Mouse (Mus musculus) G1E (cell line): ENCODE results near the gene Cnppd1. TPM values are rescaled to one million over a fixed set of nuclear protein-coding genes. Genes with fewer than 3 reads are reported as not detected.
A peak's percentile ranks its signal among the peaks of the same experiment; 100 is the strongest.

Experiments
- ATAC-seq: 2 replicates; pipeline ENCODE4 v1.8.0; 2016; ENCODE audit warnings: mild to moderate bottlenecking; ENCODE audit not compliant: insufficient number of reproducible peaks, poor library complexity, low FRiP score, severe bottlenecking; ENCODE audit errors: extremely low read depth
- DNase-seq: peaks from one replicate; pipeline ENCODE4 v3.0.0; 2012; ENCODE audit warnings: low spot score
- H3K27me3 ChIP-seq: 2 replicates; pipeline ENCODE4 v1.6.1; 2012; ENCODE audit warnings: mild to moderate bottlenecking, low read length, inconsistent platforms; ENCODE audit not compliant: insufficient read depth
- H3K36me3 ChIP-seq: replicated peaks from 2 replicates; pipeline ENCODE3; 2012; ENCODE audit warnings: mild to moderate bottlenecking, inconsistent platforms
- H3K4me1 ChIP-seq: 2 replicates; pipeline ENCODE4 v1.6.1; 2012; ENCODE audit warnings: low read depth, low read length, inconsistent platforms, mixed read lengths; ENCODE audit not compliant: insufficient read depth
- H3K4me3 ChIP-seq: 2 replicates; pipeline ENCODE4 v1.5.1; 2012; ENCODE audit warnings: low read depth, mild to moderate bottlenecking, inconsistent platforms, low read length, moderate library complexity, mixed read lengths
- H3K9me3 ChIP-seq: replicated peaks from 2 replicates; pipeline ENCODE4 v1.6.1; 2012; ENCODE audit warnings: inconsistent platforms
- CTCF ChIP-seq: IDR thresholded peaks from 2 replicates; pipeline ENCODE4 v1.5.1; 2012; ENCODE audit warnings: low read depth, low read length, inconsistent platforms, mixed read lengths
- GATA1 ChIP-seq: IDR thresholded peaks from 2 replicates; pipeline ENCODE4 v1.6.1; 2012; ENCODE audit warnings: borderline replicate concordance, low read length, inconsistent platforms, mixed read lengths
- GATA2 ChIP-seq: IDR thresholded peaks from 2 replicates; pipeline ENCODE4 v1.6.1; 2012; ENCODE audit warnings: low read depth, low read length, inconsistent platforms, borderline replicate concordance
- POLR2AphosphoS5 ChIP-seq: IDR thresholded peaks from 2 replicates; pipeline ENCODE4 v1.6.1; 2012; ENCODE audit warnings: low read depth, low read length, inconsistent platforms; ENCODE audit not compliant: insufficient replicate concordance
- TAL1 ChIP-seq: conservative IDR thresholded peaks from 2 replicates; pipeline ENCODE4 v1.6.1; 2012; ENCODE audit warnings: low read depth, low read length, inconsistent platforms, mixed read lengths
- polyA plus RNA-seq: library from polyadenylated mRNA; stranded (reverse); fragments of >175 nt; gene quantifications from 2 replicates; pipeline ENCODE4 v1.2.3, GENCODE M21; 2012
- total RNA-seq, 2 experiments: library from RNA; stranded (forward) in 1 of 2; stranded (reverse) in 1 of 2; fragments of 200-1000 nt in 1 of 2; fragments of >200 nt in 1 of 2; fragmentation: Nextera tagmentation in 1 of 2; gene quantifications; 2 replicates each; pipeline ENCODE4 v1.2.3; 2014 to 2017

Gene Cnppd1
- total and polyA plus RNA-seq, 3 experiments, result 93.4 to 140 (median 105) TPM

DNA sequence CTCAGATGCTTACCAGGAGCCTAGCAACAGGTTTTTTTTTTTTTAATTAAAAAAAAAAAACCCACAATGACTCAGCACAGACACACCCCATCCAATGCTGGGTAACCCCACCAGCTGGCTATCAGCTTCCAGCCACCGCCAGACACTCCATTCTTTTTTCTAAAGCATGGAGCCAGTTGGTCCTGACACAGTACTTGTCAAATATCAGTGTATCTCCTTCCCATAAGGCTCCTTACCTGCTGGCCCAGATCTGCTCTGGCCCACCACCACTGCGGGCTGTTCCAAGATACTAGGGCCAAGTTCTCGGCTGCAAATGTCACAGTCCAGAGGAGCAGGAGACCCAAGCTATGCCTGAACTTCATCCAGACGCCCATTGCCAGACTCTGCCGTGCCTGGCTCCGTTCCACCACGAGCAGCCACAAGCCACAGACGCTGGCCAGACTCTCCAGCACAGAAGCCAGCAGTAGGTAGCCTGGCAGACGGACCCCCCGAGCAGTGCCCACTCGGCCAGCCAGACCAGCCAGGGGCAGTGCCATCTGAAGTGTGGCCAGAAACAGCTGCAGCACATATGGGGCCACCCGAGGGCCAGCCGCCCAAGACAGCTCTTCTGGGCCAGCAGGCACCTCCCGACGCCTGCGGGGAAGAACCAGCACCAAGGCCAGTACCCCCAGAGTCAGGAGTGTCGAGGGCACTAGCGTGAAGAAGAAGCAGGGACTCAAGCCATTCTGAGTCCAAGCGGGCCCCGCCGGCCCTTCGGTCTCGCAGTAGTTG, 37.0 kb upstream of the Cnppd1 start:
- DNase-seq (peak; percentile 86), ATAC-seq (peak; percentile 65)
- peaks cover 59% of the 10 kb centered on the region for H3K4me1 ChIP-seq
- H3K9me3 ChIP-seq, result peaks cover 3% of the 10 kb centered on the region; the same call in 1 of the 2 replicates
- peaks cover 81% of the 10 kb centered on the region for H3K36me3 ChIP-seq
- peak overlapping the region; percentile 80 for H3K4me3 ChIP-seq
- TF ChIP-seq TAL1 (peak; percentile 47; the same call in 1 of the 2 replicates), CTCF (no peak)
- no peaks in the 10 kb centered on the region; the same call in 1 of the 2 replicates for H3K27me3 ChIP-seq

DNA sequence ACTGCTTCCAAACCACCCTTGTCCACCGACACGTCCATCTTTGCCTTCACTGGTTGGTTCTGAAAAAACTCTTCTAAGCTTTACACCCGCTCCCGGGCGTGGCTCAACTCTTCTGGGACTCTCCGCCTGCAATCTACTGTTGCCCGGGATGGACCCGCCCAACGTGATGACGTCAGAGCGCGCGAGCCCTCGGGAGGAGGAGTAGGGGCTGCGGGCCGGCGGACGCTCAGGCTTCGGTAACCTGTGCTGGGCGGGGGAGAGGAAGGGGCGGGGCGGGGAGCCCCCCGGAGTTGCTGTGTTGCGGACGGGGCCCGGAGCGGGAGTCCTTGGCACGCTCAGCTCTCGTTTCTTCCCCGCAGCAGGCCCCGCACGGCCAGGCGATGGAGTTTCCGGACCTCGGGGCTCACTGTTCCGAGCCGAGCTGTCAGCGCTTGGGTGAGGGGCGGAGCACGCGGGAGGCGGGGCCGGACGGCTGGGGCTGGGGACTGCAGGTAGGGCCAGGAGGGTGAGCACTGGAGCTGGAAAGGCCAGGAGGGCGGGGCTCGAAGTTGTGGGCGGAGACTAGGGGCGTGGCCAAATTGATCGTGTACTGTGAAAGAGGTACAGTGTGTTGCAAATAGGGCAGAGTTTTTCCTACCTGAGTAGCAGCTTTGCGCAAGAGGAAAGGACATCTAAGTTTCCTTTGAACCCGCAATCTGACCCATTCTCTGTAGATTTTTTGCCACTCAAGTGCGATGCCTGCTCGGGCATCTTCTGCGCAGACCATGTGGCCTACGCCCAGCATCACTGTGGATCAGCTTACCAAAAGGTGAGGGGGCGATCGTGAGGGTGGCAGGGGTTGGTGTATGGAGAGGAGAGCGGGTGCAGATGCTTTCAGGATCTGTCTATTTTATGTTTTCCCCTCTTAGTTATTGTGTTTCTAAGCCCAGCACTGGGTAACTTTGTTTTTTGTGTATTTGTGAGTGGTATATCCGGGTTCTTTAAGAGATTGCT, 26.3 kb upstream of the Cnppd1 start, which contains the start of gene Zfand2b:
TSS of gene Zfand2b (plus strand) at position 175 of the 993 bp plus-strand sequence.
- TF ChIP-seq GATA2, result no peak
- TF ChIP-seq GATA1, result no peak
- TF ChIP-seq TAL1, result no peak
- no peak for TF ChIP-seq CTCF
- TF ChIP-seq POLR2AphosphoS5, result no peak
- no peaks in the 10 kb centered on the region for H3K9me3 ChIP-seq
- ATAC-seq (peak; percentile 92), DNase-seq (peak; percentile 97)
- peak within 1 kb of the TSS; percentile 74 for H3K4me3 ChIP-seq
- H3K27me3 ChIP-seq, result no peaks in the 10 kb centered on the region
- H3K4me1 ChIP-seq, result peaks cover 50% of the 10 kb centered on the region
- H3K36me3 ChIP-seq, result peaks cover 45% of the 10 kb centered on the region

DNA sequence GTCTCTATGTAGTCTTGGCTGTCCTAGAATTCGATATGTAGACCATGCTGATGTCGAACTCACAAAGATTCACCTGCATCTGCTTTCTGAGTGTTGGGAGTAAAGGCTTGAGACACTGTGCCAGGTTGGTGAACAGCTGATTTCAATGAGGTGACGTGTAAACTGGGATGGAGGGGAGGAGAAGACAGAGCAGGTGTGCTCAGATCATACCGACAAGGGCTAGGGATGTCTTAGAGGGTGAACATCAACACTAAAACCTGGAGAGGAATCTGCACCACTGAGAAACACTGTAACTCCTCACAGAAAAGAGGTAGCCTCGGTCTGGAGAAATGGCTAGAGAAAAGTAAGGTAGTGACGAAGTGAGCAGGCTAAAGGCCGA, 25.6 kb upstream of the Cnppd1 start:
- peaks cover 50% of the 10 kb centered on the region for H3K4me1 ChIP-seq
- peaks cover 38% of the 10 kb centered on the region for H3K36me3 ChIP-seq
- H3K4me3 ChIP-seq, result peak overlapping the region; percentile 74
- DNase-seq, result no peak
- no peaks in the 10 kb centered on the region for H3K9me3 ChIP-seq
- no peak for TF ChIP-seq GATA1
- TF ChIP-seq TAL1, result no peak
- no peak for TF ChIP-seq CTCF
- TF ChIP-seq POLR2AphosphoS5, result no peak
- TF ChIP-seq GATA2, result no peak
- no peaks in the 10 kb centered on the region for H3K27me3 ChIP-seq
- ATAC-seq, result no peak

DNA sequence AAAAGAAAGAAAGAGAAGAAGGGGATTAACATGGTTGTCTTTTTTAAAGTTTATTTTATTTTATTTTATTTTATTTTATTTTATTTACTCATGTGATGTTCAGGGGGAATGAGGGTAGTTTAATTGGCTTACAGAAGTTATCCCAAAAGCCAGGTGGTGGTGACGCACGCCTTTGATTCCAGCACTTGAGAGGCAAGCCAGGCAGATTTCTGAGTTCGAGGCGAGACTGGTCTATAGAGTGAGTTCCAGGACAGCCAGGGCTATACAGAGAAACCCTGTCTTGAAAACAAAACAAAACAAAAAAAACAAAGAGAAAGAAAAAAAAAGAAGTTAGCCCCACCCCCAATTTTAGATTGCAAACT, 17.7 kb upstream of the Cnppd1 start:
- ATAC-seq (no peak), DNase-seq (no peak)
- peak overlapping the region; percentile 59; the same call in 1 of the 2 replicates for H3K4me3 ChIP-seq
- H3K4me1 ChIP-seq, result peaks cover 53% of the 10 kb centered on the region
- H3K27me3 ChIP-seq, result no peaks in the 10 kb centered on the region
- H3K9me3 ChIP-seq, result no peaks in the 10 kb centered on the region
- TF ChIP-seq POLR2AphosphoS5 (no peak), GATA2 (no peak), CTCF (no peak), TAL1 (no peak), GATA1 (no peak)
- no peaks in the 10 kb centered on the region for H3K36me3 ChIP-seq

DNA sequence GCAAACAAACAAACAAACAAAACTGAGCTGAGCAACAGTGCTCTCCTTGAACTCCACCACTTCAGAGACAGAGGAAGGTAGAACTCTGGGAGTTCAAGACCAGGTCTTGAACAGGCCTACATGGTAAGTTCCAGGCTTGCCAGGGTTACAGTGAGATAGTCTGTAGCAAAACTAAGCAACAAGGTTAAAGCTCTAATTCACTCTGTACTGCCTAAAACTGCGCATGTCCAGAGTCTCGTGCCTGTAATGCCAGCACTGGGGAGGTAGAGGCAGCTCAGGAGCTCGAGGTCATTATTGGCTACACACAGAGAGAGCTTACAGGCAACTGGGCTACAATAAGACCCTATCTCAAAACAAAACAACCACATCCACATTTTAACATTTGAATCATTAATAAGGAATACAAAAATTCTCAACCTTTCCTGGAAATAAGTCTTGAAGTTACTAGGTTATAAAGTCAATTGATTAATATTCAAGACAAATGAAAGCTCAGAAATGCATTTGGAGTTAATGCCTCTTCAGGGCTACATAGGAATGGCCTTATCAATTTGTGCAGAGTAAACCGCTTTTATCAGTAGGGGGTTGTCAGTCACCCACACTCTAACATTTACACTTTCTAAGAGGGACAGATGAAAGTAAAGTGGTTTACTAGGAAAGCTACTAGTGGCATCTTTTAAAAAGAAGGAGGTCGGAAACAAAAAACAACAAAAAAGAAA, 17.2 kb upstream of the Cnppd1 start:
- no peaks in the 10 kb centered on the region for H3K9me3 ChIP-seq
- peak; percentile 77 for TF ChIP-seq TAL1
- no peak for TF ChIP-seq POLR2AphosphoS5
- peak overlapping the region; percentile 34; the same call in 1 of the 2 replicates for H3K4me3 ChIP-seq
- ATAC-seq (peak; percentile 77), DNase-seq (peak; percentile 50)
- H3K27me3 ChIP-seq, result no peaks in the 10 kb centered on the region
- H3K36me3 ChIP-seq, result no peaks in the 10 kb centered on the region
- peaks cover 58% of the 10 kb centered on the region for H3K4me1 ChIP-seq

DNA sequence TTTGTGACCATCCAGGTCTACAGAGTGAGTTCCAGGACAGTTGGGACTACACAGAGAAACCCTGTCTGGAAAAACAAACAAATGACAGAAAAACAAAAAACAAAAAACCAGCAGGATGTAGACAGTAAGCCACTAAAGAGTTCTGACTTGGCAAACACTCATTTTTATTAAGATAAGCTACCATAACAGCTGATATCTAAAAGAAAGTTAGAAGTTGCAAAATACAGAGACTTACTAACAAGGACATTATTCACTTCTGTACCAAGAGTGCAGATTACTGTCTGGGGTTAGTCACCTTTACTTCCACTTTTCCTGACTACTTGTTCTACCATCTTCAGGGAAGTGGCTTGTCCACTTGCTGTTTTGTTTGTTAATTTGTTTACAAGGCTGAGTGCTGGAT, 16.5 kb upstream of the Cnppd1 start:
- no peak overlapping the region for H3K4me3 ChIP-seq
- peaks cover 2% of the 10 kb centered on the region for H3K36me3 ChIP-seq
- no peak for ATAC-seq
- no peak for DNase-seq
- no peak for TF ChIP-seq GATA1
- TF ChIP-seq POLR2AphosphoS5, result no peak
- no peak for TF ChIP-seq GATA2
- no peak for TF ChIP-seq CTCF
- no peaks in the 10 kb centered on the region for H3K27me3 ChIP-seq
- no peaks in the 10 kb centered on the region for H3K9me3 ChIP-seq
- H3K4me1 ChIP-seq, result peaks cover 63% of the 10 kb centered on the region
